Mouse (Mus musculus) MEL (cell line): Measurements from ENCODE around the gene Atp8a2. TPM values are rescaled to one million over a fixed set of nuclear protein-coding genes. Genes with fewer than 3 reads are reported as not detected.

Experiments used
- DNase-seq: peaks from one replicate; pipeline ENCODE4 v3.0.0; 2011; ENCODE audit warnings: low read depth, low spot score
- H3K27ac ChIP-seq: 2 replicates; pipeline ENCODE4 v1.5.1; 2012; ENCODE audit warnings: low read depth, mild to moderate bottlenecking, control low read depth, low read length, moderate library complexity; ENCODE audit not compliant: control insufficient read depth
- H3K27me3 ChIP-seq, 2 experiments: fragments of 150-350 bp in 1 of 2; sonication (generic) in 1 of 2; 2 replicates each; pipeline ENCODE4 v1.6.1; 2012; ENCODE audit warnings: low read length in 2 of 2, mild to moderate bottlenecking in 2 of 2, improper control_type of control experiment in 1 of 2, moderate library complexity in 1 of 2; ENCODE audit not compliant: insufficient read depth in 2 of 2, control insufficient read depth in 1 of 2
- H3K36me3 ChIP-seq, 2 experiments: 2 replicates each; pipeline ENCODE4 v1.6.1; 2012 to 2014; ENCODE audit warnings: low read length in 2 of 2, improper control_type of control experiment in 1 of 2, inconsistent platforms in 1 of 2, mild to moderate bottlenecking in 1 of 2; ENCODE audit not compliant: insufficient read depth in 2 of 2, control insufficient read depth in 1 of 2
- H3K4me1 ChIP-seq, 2 experiments: fragments of 150-350 bp in 1 of 2; sonication (generic) in 1 of 2; 2 replicates each; pipeline ENCODE4 v1.6.1; 2012; ENCODE audit warnings: low read length in 2 of 2, improper control_type of control experiment in 1 of 2, mild to moderate bottlenecking in 1 of 2; ENCODE audit not compliant: insufficient read depth in 2 of 2, control insufficient read depth in 1 of 2
- H3K4me3 ChIP-seq, 2 experiments: fragments of 150-350 bp in 1 of 2; sonication (generic) in 1 of 2; 2 replicates each; pipeline ENCODE4 v1.5.1; 2012; ENCODE audit warnings: low read depth in 2 of 2, low read length in 2 of 2, mild to moderate bottlenecking in 2 of 2, moderate library complexity in 2 of 2, control low read depth in 1 of 2, improper control_type of control experiment in 1 of 2; ENCODE audit not compliant: control insufficient read depth in 1 of 2, insufficient read depth in 1 of 2
- H3K79me2 ChIP-seq: 2 replicates; pipeline ENCODE4 v1.6.1; 2012; ENCODE audit warnings: mild to moderate bottlenecking, low read length, moderate library complexity; ENCODE audit not compliant: control insufficient read depth, poor library complexity, insufficient read depth
- H3K9ac ChIP-seq: 2 replicates; pipeline ENCODE4 v1.6.1; 2012; ENCODE audit warnings: low read depth, mild to moderate bottlenecking, control low read depth, low read length, moderate library complexity; ENCODE audit not compliant: control insufficient read depth, poor library complexity, severe bottlenecking
- H3K9me3 ChIP-seq: fragments of 150-350 bp; sonication (generic); replicated peaks from 2 replicates; pipeline ENCODE4 v1.6.1; 2012; ENCODE audit warnings: mild to moderate bottlenecking, low read length, improper control_type of control experiment, moderate library complexity; ENCODE audit not compliant: insufficient read depth
- GABPA ChIP-seq: IDR thresholded peaks from 2 replicates; pipeline ENCODE4 v1.6.1; 2012; ENCODE audit warnings: low read depth, mild to moderate bottlenecking, inconsistent platforms, low read length, improper control_type of control experiment, moderate library complexity
- GATA1 ChIP-seq: IDR thresholded peaks from 2 replicates; pipeline ENCODE4 v1.6.1; 2011; ENCODE audit warnings: low read depth, low read length, improper control_type of control experiment
- JUND ChIP-seq: IDR thresholded peaks from 2 replicates; pipeline ENCODE4 v1.6.1; 2011; ENCODE audit warnings: low read depth, mild to moderate bottlenecking, improper control_type of control experiment, low read length
- MAZ ChIP-seq: IDR thresholded peaks from 2 replicates; pipeline ENCODE4 v1.6.1; 2012; ENCODE audit warnings: low read depth, mild to moderate bottlenecking, inconsistent platforms, low read length, improper control_type of control experiment
- MEF2A ChIP-seq: IDR thresholded peaks from 2 replicates; pipeline ENCODE4 v1.6.1; 2014; ENCODE audit warnings: low read depth, mild to moderate bottlenecking, inconsistent platforms, low read length, improper control_type of control experiment; ENCODE audit not compliant: poor library complexity, insufficient replicate concordance, severe bottlenecking; ENCODE audit errors: extremely low read depth
- MXI1 ChIP-seq: IDR thresholded peaks from 2 replicates; pipeline ENCODE4 v1.6.1; 2011; ENCODE audit warnings: mild to moderate bottlenecking, low read depth, low read length, improper control_type of control experiment
- MYB ChIP-seq: IDR thresholded peaks from 2 replicates; pipeline ENCODE4 v1.6.1; 2011; ENCODE audit warnings: mild to moderate bottlenecking, low read depth, low read length, improper control_type of control experiment
- MYC ChIP-seq: IDR thresholded peaks from 2 replicates; pipeline ENCODE4 v1.6.1; 2011; ENCODE audit warnings: low read depth, mild to moderate bottlenecking, low read length, improper control_type of control experiment, moderate library complexity
- POLR2A ChIP-seq, 2 experiments: IDR thresholded peaks; 2 replicates each; pipeline ENCODE4 v1.6.1; 2011 to 2012; ENCODE audit warnings: low read length in 2 of 2, mild to moderate bottlenecking in 2 of 2, control low read depth in 1 of 2, improper control_type of control experiment in 1 of 2, low read depth in 1 of 2, moderate library complexity in 1 of 2; ENCODE audit not compliant: control insufficient read depth in 1 of 2, insufficient read depth in 1 of 2, poor library complexity in 1 of 2
- POLR2AphosphoS5 ChIP-seq: IDR thresholded peaks from 2 replicates; pipeline ENCODE4 v1.6.1; 2012; ENCODE audit warnings: low read depth, borderline replicate concordance, mild to moderate bottlenecking, inconsistent platforms, low read length, moderate library complexity, mixed read lengths
- RAD21 ChIP-seq: IDR thresholded peaks from 2 replicates; pipeline ENCODE4 v1.6.1; 2011; ENCODE audit warnings: mild to moderate bottlenecking, low read depth, low read length, improper control_type of control experiment
- RCOR1 ChIP-seq: IDR thresholded peaks from 2 replicates; pipeline ENCODE4 v1.6.1; 2012; ENCODE audit warnings: low read depth, mild to moderate bottlenecking, inconsistent platforms, low read length, improper control_type of control experiment
- SMC3 ChIP-seq: IDR thresholded peaks from 2 replicates; pipeline ENCODE4 v1.6.1; 2011; ENCODE audit warnings: low read depth, low read length, improper control_type of control experiment
- TCF12 ChIP-seq: IDR thresholded peaks from 2 replicates; pipeline ENCODE4 v1.6.1; 2014; ENCODE audit warnings: low read depth, mild to moderate bottlenecking, inconsistent platforms, low read length, improper control_type of control experiment, moderate library complexity
- UBTF ChIP-seq: IDR thresholded peaks from 2 replicates; pipeline ENCODE4 v1.6.1; 2012; ENCODE audit warnings: low read depth, mild to moderate bottlenecking, inconsistent platforms, low read length, improper control_type of control experiment, moderate library complexity, borderline replicate concordance; ENCODE audit not compliant: insufficient read depth
- USF1 ChIP-seq: IDR thresholded peaks from 2 replicates; pipeline ENCODE4 v1.6.1; 2014; ENCODE audit warnings: low read depth, mild to moderate bottlenecking, inconsistent platforms, low read length, improper control_type of control experiment, moderate library complexity
- ZC3H11A ChIP-seq: IDR thresholded peaks from 2 replicates; pipeline ENCODE4 v1.6.1; 2012; ENCODE audit warnings: low read depth, mild to moderate bottlenecking, inconsistent platforms, low read length, improper control_type of control experiment
- ZMIZ1 ChIP-seq: IDR thresholded peaks from 2 replicates; pipeline ENCODE4 v1.6.1; 2012; ENCODE audit warnings: low read depth, mild to moderate bottlenecking, inconsistent platforms, low read length, improper control_type of control experiment, moderate library complexity
- polyA plus RNA-seq, 2 experiments: library from polyadenylated mRNA; stranded (reverse) in 1 of 2; unstranded in 1 of 2; fragments of >175 nt in 1 of 2; fragments of >200 nt in 1 of 2; gene quantifications; 2 replicates each; pipeline versions ENCODE4 v1.2.1 to v1.2.4; 2012; ENCODE audit warnings: low replicate concordance in 2 of 2, low read depth in 1 of 2; ENCODE audit not compliant: insufficient read length in 2 of 2, insufficient read depth in 1 of 2, missing spikeins in 1 of 2
- total RNA-seq: library from RNA; depleted of rRNA; stranded (reverse); fragments of 300-350 nt; gene quantifications from 2 replicates; pipeline ENCODE4 v1.2.3, GENCODE M21; 2012

The Atp8a2 gene
- total and polyA plus RNA-seq, 3 experiments: 0.29 to 0.39 TPM; not detected in 1

DNA sequence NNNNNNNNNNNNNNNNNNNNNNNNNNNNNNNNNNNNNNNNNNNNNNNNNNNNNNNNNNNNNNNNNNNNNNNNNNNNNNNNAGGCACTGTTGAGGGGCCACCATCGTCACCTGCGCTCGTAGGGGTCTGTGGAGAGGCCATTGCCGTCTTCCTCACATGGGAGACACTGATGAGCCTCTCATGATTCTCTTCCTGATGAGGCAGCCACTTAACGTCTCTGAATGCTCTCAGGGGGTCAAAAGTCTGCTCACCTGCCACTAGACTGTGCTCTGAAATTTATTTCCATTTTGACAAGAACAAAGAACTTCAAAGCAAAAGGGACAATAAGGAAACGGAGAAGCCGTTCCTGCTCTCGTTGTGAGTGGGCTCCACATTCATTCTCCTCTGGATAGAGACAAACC lies 277.1 kb downstream of the Atp8a2 start:
- no peak overlapping the region for H3K27ac ChIP-seq
- H3K27me3 ChIP-seq: no peaks in the 10 kb centered on the region; a peak in 1 of 4 replicates
- H3K79me2 ChIP-seq: no peaks in the 10 kb centered on the region
- no peaks in the 10 kb centered on the region for H3K4me1 ChIP-seq
- no peak for TF ChIP-seq ZC3H11A
- TF ChIP-seq RCOR1: no peak
- no peak for TF ChIP-seq MXI1
- no peak for TF ChIP-seq UBTF
- no peak for TF ChIP-seq MEF2A
- TF ChIP-seq GATA1: no peak
- no peaks in the 10 kb centered on the region for H3K36me3 ChIP-seq
- no peak overlapping the region for H3K4me3 ChIP-seq
- H3K9ac ChIP-seq: no peak overlapping the region
- no peak for DNase-seq
- no peaks in the 10 kb centered on the region for H3K9me3 ChIP-seq

DNA sequence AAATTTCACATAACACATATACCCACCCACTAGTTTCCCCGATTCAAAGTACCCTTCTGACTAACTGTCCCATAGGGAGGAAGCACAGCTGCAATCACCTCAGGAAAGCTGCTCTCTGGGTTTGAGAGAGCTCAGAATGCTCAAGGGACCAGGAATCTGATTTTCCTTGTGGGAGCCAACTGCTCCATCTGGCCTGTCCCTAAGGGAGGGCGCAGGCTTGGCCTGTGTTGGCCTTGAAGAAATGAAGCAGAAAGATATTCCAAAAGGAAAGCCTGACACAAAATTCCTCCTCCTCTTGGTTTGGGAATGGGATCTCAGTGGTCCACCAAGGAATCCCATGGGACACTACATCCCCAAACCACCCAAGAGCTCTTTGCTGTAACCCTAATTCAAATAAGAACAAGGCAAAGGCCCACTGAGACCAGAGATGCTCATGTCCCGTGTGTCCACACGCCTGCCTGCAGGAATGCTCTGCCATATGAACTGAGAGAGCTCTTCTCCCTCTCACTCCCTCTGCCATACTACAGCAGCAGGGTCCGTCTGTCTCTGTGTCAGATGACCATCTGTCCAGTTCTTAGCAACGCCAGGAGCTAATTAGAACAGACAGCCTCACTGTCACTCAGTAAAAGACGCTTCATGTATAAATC lies 293.4 kb downstream of the Atp8a2 start:
- Histone ChIP-seq H3K79me2 (no peaks in the 10 kb centered on the region), H3K4me3 (no peak overlapping the region), H3K27ac (no peak overlapping the region), H3K36me3 (no peaks in the 10 kb centered on the region), H3K9ac (no peak overlapping the region), H3K27me3 (no peaks in the 10 kb centered on the region; a peak in 1 of 4 replicates), H3K9me3 (no peaks in the 10 kb centered on the region), H3K4me1 (no peaks in the 10 kb centered on the region)
- no peak for TF ChIP-seq ZMIZ1
- no peak for TF ChIP-seq RCOR1
- TF ChIP-seq MYC: no peak
- TF ChIP-seq POLR2A (IDR thresholded peaks at IDR 0.05; ENCODE audit: control insufficient read depth in 1 of 2, insufficient read depth in 1 of 2, low read depth in 1 of 2, low read length in 2 of 2, poor library complexity in 1 of 2): no peak
- TF ChIP-seq USF1: no peak
- no peak for TF ChIP-seq SMC3
- no peak for TF ChIP-seq GABPA
- TF ChIP-seq POLR2AphosphoS5: no peak
- TF ChIP-seq MXI1: no peak
- no peak for TF ChIP-seq RAD21
- TF ChIP-seq TCF12: no peak
- no peak for TF ChIP-seq MYB
- no peak for TF ChIP-seq MAZ
- TF ChIP-seq JUND: no peak
- DNase-seq: no peak
